Mouse (Mus musculus) midbrain, postnatal 0 days (tissue): ENCODE measurements at regions not wholly inside any gene's neighbourhood (a gene's known extent, or its start where the extent isn't known, plus 50 kb on each side); places are given as distances from the start of the nearest gene placed in this dataset.

Experiments used
- ATAC-seq: fragments of 200-750 bp; cut with Nextera tagmentation; 2 replicates; pipeline ENCODE4 v1.8.0; 2017; ENCODE audit warnings: moderate number of reproducible peaks, mild to moderate bottlenecking, moderate TSS enrichment, moderate library complexity; ENCODE audit not compliant: low FRiP score
- DNase-seq: peaks from one replicate; pipeline ENCODE4 v3.0.0-alpha.2; 2015; ENCODE audit warnings: low spot score
- H3K27ac ChIP-seq: fragments of 300-500 bp; sonication (generic); 2 replicates; pipeline ENCODE4 v1.5.1; 2014; ENCODE audit warnings: low read depth, mild to moderate bottlenecking, low read length, mixed read lengths
- H3K27me3 ChIP-seq: fragments of 300-500 bp; sonication (generic); 2 replicates; pipeline ENCODE4 v1.6.1; 2014; ENCODE audit warnings: low read length, control low read depth, mixed read lengths; ENCODE audit not compliant: insufficient read depth
- H3K36me3 ChIP-seq: fragments of 300-500 bp; sonication (generic); 2 replicates; pipeline ENCODE4 v1.6.1; 2014; ENCODE audit warnings: low read length, control low read depth, mixed read lengths; ENCODE audit not compliant: insufficient read depth
- H3K4me1 ChIP-seq: fragments of 300-500 bp; sonication (generic); 2 replicates; pipeline ENCODE4 v1.6.1; 2014; ENCODE audit warnings: mild to moderate bottlenecking, control low read depth, antibody characterized with exemption, low read length, mixed read lengths; ENCODE audit not compliant: insufficient read depth
- H3K4me2 ChIP-seq: fragments of 300-500 bp; sonication (generic); 2 replicates; pipeline ENCODE4 v1.6.1; 2014; ENCODE audit warnings: low read depth, mild to moderate bottlenecking, low read length, mixed read lengths; ENCODE audit not compliant: poor library complexity, severe bottlenecking
- H3K4me3 ChIP-seq: fragments of 300-500 bp; sonication (generic); 2 replicates; pipeline ENCODE4 v1.5.1; 2014; ENCODE audit warnings: low read depth, mild to moderate bottlenecking, low read length, moderate library complexity
- H3K9ac ChIP-seq: fragments of 300-500 bp; sonication (generic); replicated peaks from 2 replicates; pipeline ENCODE4 v1.6.1; 2014; ENCODE audit warnings: mild to moderate bottlenecking, low read length, moderate library complexity, mixed read lengths; ENCODE audit not compliant: poor library complexity, severe bottlenecking
- H3K9me3 ChIP-seq: fragments of 300-500 bp; sonication (generic); 2 replicates; pipeline ENCODE4 v1.6.1; 2016; ENCODE audit warnings: low read length, control low read depth
- CTCF ChIP-seq: IDR thresholded peaks from 2 replicates; pipeline ENCODE4 v1.5.1; 2016; ENCODE audit warnings: antibody characterized with exemption, mild to moderate bottlenecking
- WGBS: fragments of 180-500 bp; shearing (Covaris S2); extraction: QIAGEN DNeasy Blood & Tissue Kit; methylation state at CpG from one replicate; pipeline ENCODE4 v1.1.7; 2014; 5-methylcytosine and 5-hydroxymethylcytosine counted together

DNA sequence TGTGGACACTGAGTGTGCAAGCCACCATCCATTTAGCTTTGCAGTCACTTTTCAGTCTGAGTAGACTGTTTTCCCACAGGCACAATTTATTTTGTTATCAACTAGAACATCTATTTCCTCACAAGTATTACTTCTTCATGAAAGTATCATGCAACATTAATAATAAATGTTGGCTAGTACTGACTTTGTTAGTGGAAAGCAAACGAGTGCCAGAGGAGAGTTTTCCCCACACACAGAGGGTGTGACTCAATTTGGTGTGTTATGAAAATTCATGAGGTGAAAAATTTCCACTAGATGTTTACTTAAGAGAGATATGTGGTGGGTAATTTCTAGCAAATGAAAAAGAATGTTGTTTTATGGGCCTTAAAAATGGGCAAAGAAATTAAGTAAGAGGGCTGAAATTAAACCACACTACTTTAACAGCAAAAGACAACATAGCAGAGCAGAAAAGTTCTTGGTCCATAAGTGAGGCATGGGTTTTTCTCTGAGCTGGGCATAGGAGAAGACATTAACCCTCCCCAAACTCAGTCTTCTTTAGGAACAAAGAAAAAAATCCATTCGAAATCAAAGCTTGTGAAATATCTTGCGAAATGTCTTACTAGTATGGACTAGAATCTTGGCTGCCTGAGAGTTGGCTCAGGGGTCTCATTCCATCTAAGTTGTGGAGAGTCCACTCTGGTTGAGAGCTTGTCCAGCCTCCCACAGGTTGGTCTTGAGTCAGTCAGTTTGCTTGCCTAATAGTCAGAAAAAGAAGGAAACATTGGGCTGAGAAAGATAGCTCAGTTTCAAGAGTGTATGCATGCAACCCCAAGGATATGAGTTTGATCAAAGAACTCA, 419.1 kb downstream of the Btbd3 start:
- DNase-seq (no peak), ATAC-seq (no peak)
- H3K9ac ChIP-seq: no peak overlapping the region
- no peaks in the 10 kb centered on the region for H3K27me3 ChIP-seq
- no peaks in the 10 kb centered on the region for H3K36me3 ChIP-seq
- no peaks in the 10 kb centered on the region for H3K4me1 ChIP-seq
- WGBS: 78% methylated on average over 3 of the region's 3 CpGs
- no peak overlapping the region for H3K27ac ChIP-seq
- no peaks in the 10 kb centered on the region for H3K9me3 ChIP-seq
- no peak overlapping the region for H3K4me2 ChIP-seq
- TF ChIP-seq CTCF: no peak
- H3K4me3 ChIP-seq: no peak overlapping the region

DNA sequence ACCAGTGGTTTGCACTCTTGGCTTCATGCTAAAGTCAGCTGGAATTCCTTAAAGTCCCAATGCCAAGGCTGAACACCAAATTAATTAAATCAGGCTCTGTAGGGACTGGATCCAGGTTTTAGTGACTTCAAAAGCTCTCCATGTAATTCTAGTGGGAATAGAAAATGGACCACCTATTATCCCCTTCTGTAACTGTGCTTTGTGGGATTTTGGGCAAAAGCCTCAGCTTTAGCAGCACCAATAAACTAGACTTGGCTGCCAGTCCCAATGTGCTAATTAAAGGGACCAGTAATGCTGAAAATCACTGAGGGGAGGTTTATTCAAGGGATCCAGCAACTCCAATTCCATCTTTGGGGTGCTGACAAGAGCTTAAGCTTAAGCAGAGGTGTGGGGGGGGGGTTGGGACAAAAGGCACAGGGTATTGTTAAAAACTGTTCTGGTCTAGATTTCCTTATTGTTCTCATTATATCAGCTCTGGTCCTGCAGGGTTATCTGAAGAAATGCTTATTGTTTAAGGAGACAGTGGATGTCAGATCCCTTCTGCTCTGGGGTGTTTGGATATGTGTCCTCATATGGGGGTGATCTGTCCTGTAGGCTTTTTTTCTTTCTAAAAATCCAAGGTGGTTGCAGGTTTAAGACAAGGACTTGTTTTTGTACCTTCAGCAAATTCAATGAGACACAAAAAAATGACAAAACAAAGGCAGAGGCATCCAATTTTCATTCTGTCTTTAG, 431.9 kb downstream of the Btbd3 start:
- Histone ChIP-seq H3K27me3 (no peaks in the 10 kb centered on the region), H3K36me3 (no peaks in the 10 kb centered on the region), H3K27ac (no peak overlapping the region), H3K9me3 (no peaks in the 10 kb centered on the region), H3K9ac (no peak overlapping the region), H3K4me3 (no peak overlapping the region), H3K4me1 (no peaks in the 10 kb centered on the region), H3K4me2 (no peak overlapping the region)
- DNase-seq (peak; percentile 38), ATAC-seq (no peak)
- no peak for TF ChIP-seq CTCF

DNA sequence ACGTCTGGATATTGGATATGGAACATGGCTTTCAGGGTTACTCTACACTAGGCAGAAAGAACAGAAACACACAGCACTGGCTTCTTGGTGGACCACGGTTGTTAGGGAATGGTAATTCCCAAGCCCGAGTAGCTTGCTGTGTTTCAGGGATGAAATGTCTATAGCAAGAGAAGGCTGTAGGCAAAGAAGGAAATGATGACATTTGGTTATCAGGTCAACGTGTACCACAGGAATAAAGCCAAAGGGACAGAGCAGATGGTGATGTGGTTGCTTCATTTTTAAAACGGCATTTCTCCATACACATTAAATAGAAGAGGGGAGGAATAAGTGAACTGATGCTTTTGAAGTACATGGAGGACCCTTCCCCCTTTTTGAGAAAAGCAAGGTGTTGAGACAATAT, 433.1 kb downstream of the Btbd3 start:
- WGBS: 95% methylated on average over 5 of the region's 5 CpGs

DNA sequence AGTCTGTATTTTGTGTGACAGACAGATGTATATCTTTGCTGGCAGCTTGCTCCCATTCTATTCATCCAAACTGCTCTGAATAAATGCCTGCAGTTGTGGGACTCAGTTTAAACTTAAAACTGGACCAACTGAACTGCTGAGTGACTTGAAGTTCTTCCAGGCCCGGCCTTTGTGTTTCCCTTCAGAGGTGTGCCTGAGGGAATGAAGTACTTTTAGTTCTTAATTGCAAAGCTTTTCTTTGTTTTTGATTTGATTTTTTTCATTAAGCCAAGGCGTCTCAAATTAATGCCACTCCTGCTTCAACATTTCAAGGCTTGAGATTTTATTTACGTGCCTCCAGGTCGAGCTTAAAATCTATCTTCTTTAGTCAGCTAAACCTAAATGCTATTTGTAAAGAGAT, 446.4 kb downstream of the Btbd3 start:
- ATAC-seq (no peak), DNase-seq (no peak)
- no peaks in the 10 kb centered on the region for H3K27me3 ChIP-seq
- no peak overlapping the region for H3K27ac ChIP-seq
- H3K9me3 ChIP-seq: no peaks in the 10 kb centered on the region
- H3K4me2 ChIP-seq: no peak overlapping the region
- H3K36me3 ChIP-seq: no peaks in the 10 kb centered on the region
- H3K4me3 ChIP-seq: no peak overlapping the region
- H3K9ac ChIP-seq: no peak overlapping the region
- H3K4me1 ChIP-seq: no peaks in the 10 kb centered on the region
- TF ChIP-seq CTCF: no peak
- 73% methylated on average over 4 of the region's 4 CpGs for WGBS

More for the DNA sequence above, 433.1 kb downstream of the Btbd3 start:
- Histone ChIP-seq H3K9me3 (no peaks in the 10 kb centered on the region), H3K27me3 (no peaks in the 10 kb centered on the region), H3K4me3 (no peak overlapping the region), H3K4me1 (no peaks in the 10 kb centered on the region), H3K36me3 (no peaks in the 10 kb centered on the region), H3K27ac (no peak overlapping the region), H3K9ac (no peak overlapping the region), H3K4me2 (no peak overlapping the region)
- ATAC-seq: no peak
- no peak for DNase-seq
- TF ChIP-seq CTCF: no peak

DNA sequence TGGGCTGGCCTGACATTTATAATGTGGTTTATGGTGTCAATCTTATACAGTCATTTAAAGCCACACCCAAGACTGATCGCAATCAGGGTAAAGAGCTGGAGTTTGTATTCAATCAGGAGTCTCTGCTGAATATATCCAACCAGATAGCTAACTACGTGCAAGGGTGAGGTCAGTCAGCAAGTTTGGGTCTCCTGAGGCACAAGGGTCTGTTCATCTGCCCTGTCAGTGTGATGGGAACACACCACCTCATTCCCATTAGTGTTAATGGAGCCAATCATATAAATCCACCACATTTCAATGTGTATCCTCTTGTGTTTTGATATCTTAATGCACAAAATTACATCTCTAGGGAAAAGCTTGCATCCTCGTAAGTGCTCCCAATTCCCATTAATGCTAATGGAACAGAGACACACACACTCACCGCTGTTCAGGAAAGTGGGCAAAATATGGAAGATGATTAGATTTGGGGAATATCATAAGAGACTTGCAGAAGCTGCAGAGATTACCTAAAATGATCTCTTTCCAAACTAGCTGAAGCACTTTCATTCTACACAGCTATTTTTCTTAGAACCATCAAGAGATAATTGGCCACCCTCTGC, 447.7 kb downstream of the Btbd3 start:
- Histone ChIP-seq H3K9ac (no peak overlapping the region), H3K4me2 (no peak overlapping the region), H3K27ac (no peak overlapping the region), H3K36me3 (no peaks in the 10 kb centered on the region), H3K4me3 (no peak overlapping the region), H3K4me1 (no peaks in the 10 kb centered on the region; the same call in 1 of the 2 replicates), H3K27me3 (no peaks in the 10 kb centered on the region), H3K9me3 (no peaks in the 10 kb centered on the region)
- TF ChIP-seq CTCF: no peak
- WGBS: 83% methylated on average over 4 of the region's 4 CpGs
- DNase-seq (no peak), ATAC-seq (no peak)

DNA sequence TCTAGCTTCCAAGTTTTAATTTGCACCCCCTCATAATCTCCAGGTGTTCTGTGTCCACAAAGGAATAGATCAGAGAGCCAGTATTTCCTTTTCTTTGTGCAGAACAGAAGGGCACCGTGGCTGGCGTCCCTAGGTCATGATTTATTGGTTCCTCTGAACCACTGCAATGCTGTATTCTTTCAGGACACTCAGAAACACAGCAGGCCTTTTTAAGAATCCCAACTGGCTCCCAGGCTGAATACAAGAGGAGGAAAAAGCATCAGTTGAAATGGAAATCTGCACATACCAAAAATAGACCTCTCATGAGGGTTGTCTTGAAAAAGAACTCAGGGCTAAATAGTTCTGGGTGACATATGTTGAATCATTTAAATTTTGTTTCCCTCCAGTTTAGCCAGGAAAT, 452.4 kb downstream of the Btbd3 start:
- H3K4me3 ChIP-seq: no peak overlapping the region
- 32% methylated on average over 2 of the region's 2 CpGs for WGBS
- ATAC-seq: no peak

More for the DNA sequence above, 452.4 kb downstream of the Btbd3 start:
- Histone ChIP-seq H3K4me2 (no peak overlapping the region), H3K4me1 (no peaks in the 10 kb centered on the region; the same call in 1 of the 2 replicates), H3K9me3 (no peaks in the 10 kb centered on the region), H3K27me3 (no peaks in the 10 kb centered on the region), H3K9ac (no peak overlapping the region), H3K36me3 (no peaks in the 10 kb centered on the region), H3K27ac (no peak overlapping the region)
- TF ChIP-seq CTCF: no peak
- no peak for DNase-seq
